In the genomic region with DNA sequence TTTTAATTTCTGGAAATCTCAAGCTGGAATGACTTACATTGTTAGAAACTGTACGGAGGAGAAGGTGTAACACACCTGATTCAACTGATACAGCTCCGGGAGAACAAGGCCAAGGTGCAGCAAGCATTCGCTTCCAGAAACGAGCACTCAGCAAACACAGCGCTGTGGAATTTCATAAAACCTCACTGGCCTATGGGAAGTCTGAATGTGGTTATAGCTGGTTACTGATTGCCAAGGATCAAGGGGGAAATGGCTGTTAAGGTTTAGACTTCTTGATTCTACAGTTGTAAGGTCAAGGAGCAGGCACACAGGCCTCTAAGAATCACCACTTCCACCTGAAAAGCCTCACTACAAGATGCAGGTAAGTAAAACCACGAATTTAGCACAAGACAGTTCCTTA, we compare ENCODE assay signal across 8 mouse cellular contexts. TPM values are rescaled to one million over a fixed set of nuclear protein-coding genes. Genes with fewer than 3 reads are reported as not detected.
DNase-seq lines count a peak whose midpoint lies in the region; ATAC-seq and TF ChIP-seq lines count a peak whose summit lies in the region.

TSS of gene Sri (plus strand) at position 224 of the 400 bp plus-strand sequence.

- WGBS in lung, adult 2 months = 69% methylated on average over 6 of the region's 6 CpGs
- WGBS in forebrain, embryonic 11.5 days = 90% methylated on average over 6 of the region's 6 CpGs

- H3K9me3 ChIP-seq in forebrain, embryonic 11.5 days (ENCODE audit: control insufficient read depth, low read length) = no peaks in the 10 kb centered on the region

- ATAC-seq in forebrain, embryonic 11.5 days (replicated peaks; ENCODE audit: low FRiP score) = no peak
- ATAC-seq in megakaryocyte progenitor cell, adult 5-6 weeks (replicated peaks; ENCODE audit: poor library complexity) = no peak

- no peak within 1 kb of the TSS for H3K4me2 ChIP-seq in forebrain, embryonic 11.5 days (ENCODE audit: low read depth, low read length, severe bottlenecking)

- no peak for TF ChIP-seq POLR2A in lung, adult 2 months (IDR thresholded peaks at IDR 0.05; ENCODE audit: borderline replicate concordance, extremely low read depth, low read depth, low read length)

- no peak for TF ChIP-seq CTCF in lung, adult 2 months (IDR thresholded peaks at IDR 0.05; ENCODE audit: insufficient read depth, low read length)

- no peaks in the 10 kb centered on the region for H3K4me1 ChIP-seq in lung, adult 2 months (ENCODE audit: control insufficient read depth, insufficient read depth, low read length)
- no peaks in the 10 kb centered on the region for H3K4me1 ChIP-seq in forebrain, embryonic 11.5 days (replicated peaks; ENCODE audit: control insufficient read depth, insufficient read depth, low read length)

- H3K36me3 ChIP-seq in forebrain, embryonic 11.5 days (ENCODE audit: control insufficient read depth, insufficient read depth, low read length) = no peaks in the 10 kb centered on the region

- no peaks in the 10 kb centered on the region for H3K27me3 ChIP-seq in forebrain, embryonic 11.5 days (ENCODE audit: control insufficient read depth, insufficient read depth, low read length)

- no peak within 1 kb of the TSS for H3K27ac ChIP-seq in forebrain, embryonic 11.5 days (ENCODE audit: low read depth, low read length)

- no peak within 1 kb of the TSS for H3K9ac ChIP-seq in forebrain, embryonic 11.5 days (ENCODE audit: low read length)

- H3K4me3 ChIP-seq in lung, adult 2 months (replicated peaks; ENCODE audit: extremely low read depth, low read depth, low read length) = no peak within 1 kb of the TSS
- H3K4me3 ChIP-seq in forebrain, embryonic 11.5 days (ENCODE audit: low read depth, low read length) = no peak within 1 kb of the TSS

- no peak for DNase-seq in lung, adult 2 months
- DNase-seq in lung, postnatal 10 days = no peak
- DNase-seq in forebrain, embryonic 11.5 days (ENCODE audit: low spot score) = no peak
- DNase-seq in heart, postnatal 4 days = no peak
- DNase-seq in layer of hippocampus, postnatal 14 days (ENCODE audit: low spot score in 2 of 2) = no peak
- no peak for DNase-seq in Muller cell, postnatal 12 days (ENCODE audit: inconsistent ontology term)
- no peak for DNase-seq in cerebellum, postnatal 14 days

RNA-seq across cellular contexts. Expression of gene Sri, which starts in this region (rescaled TPM):
- 152 and 180 TPM in 2 replicates for polyA plus RNA-seq in lung, adult 2 months (2012; rRNA removed)
- 160 and 167 TPM in 2 replicates for polyA plus RNA-seq in forebrain, embryonic 11.5 days (2014; fragmentation: Nextera tagmentation; extraction: Ambion mirVana)
- total RNA-seq in heart, postnatal 4 days (2021) = 100 to 1,000 TPM; 155 to 157 TPM
- 100 to 1,000 TPM in 1 of 2 experiments, 10 to 100 TPM in 1; 99.5 to 108 TPM for total RNA-seq in layer of hippocampus, postnatal 14 days (2021)
- 197 and 204 TPM in 2 replicates for total RNA-seq in megakaryocyte progenitor cell, adult 5-6 weeks (2015)
- total RNA-seq in megakaryocyte progenitor cell, adult 5-6 weeks (2017) = 101 and 115 TPM in 2 replicates
